Mouse (Mus musculus) frontal cortex, postnatal 25 days (tissue): ENCODE results near the gene Acsl3.

Experiments used
- DNase-seq, 2 experiments: peaks; one replicate each; pipeline ENCODE4 v3.0.0; 2022; ENCODE audit warnings: low spot score in 2 of 2

Gene Acsl3

GRCm38 (mm10) chr1:78742198-78742597, 84.6 kb downstream of the Acsl3 start:
- no peak for DNase-seq

GRCm38 (mm10) chr1:78743318-78743717, 85.7 kb downstream of the Acsl3 start:
- no peak for DNase-seq

- DNase-seq: no peak
These were observed 87.7 kb downstream of the Acsl3 start for GRCm38 (mm10) chr1:78745230-78745777.
